Mouse (Mus musculus) forebrain, postnatal 0 days (tissue): Measurements from ENCODE around the gene Trem1. TPM values are rescaled to one million over a fixed set of nuclear protein-coding genes. Genes with fewer than 3 reads are reported as not detected.

Experiments used
- ATAC-seq: fragments of 200-750 bp; cut with Nextera tagmentation; 2 replicates; pipeline ENCODE4 v1.8.0; 2017; ENCODE audit warnings: mild to moderate bottlenecking, moderate library complexity
- DNase-seq: peaks from one replicate; pipeline ENCODE4 v3.0.0-alpha.2; 2015
- H3K27ac ChIP-seq: fragments of 300-500 bp; sonication (generic); 2 replicates; pipeline ENCODE4 v1.5.1; 2014; ENCODE audit warnings: low read depth, mild to moderate bottlenecking, antibody characterized with exemption, low read length, moderate library complexity, mixed read lengths
- H3K27me3 ChIP-seq: fragments of 300-500 bp; sonication (generic); 2 replicates; pipeline ENCODE4 v1.6.1; 2014; ENCODE audit warnings: mild to moderate bottlenecking, low read length, mixed read lengths; ENCODE audit not compliant: insufficient read depth
- H3K36me3 ChIP-seq: fragments of 300-500 bp; sonication (generic); 2 replicates; pipeline ENCODE4 v1.6.1; 2014; ENCODE audit warnings: mild to moderate bottlenecking, moderate library complexity; ENCODE audit not compliant: insufficient read depth
- H3K4me1 ChIP-seq: fragments of 300-500 bp; sonication (generic); 2 replicates; pipeline ENCODE4 v1.6.1; 2014; ENCODE audit warnings: antibody characterized with exemption; ENCODE audit not compliant: insufficient read depth
- H3K4me2 ChIP-seq: fragments of 300-500 bp; sonication (generic); 2 replicates; pipeline ENCODE4 v1.6.1; 2014; ENCODE audit warnings: low read depth, mild to moderate bottlenecking, moderate library complexity
- H3K4me3 ChIP-seq: fragments of 300-500 bp; sonication (generic); 2 replicates; pipeline ENCODE4 v1.5.1; 2014; ENCODE audit warnings: low read depth, low read length, mixed read lengths
- H3K9ac ChIP-seq: fragments of 300-500 bp; sonication (generic); 2 replicates; pipeline ENCODE4 v1.6.1; 2014; ENCODE audit warnings: mild to moderate bottlenecking
- H3K9me3 ChIP-seq: fragments of 300-500 bp; sonication (generic); 2 replicates; pipeline ENCODE4 v1.6.1; 2016; ENCODE audit warnings: low read length
- CTCF ChIP-seq: sonication (generic); IDR thresholded peaks from 2 replicates; pipeline ENCODE4 v1.5.1; 2016; ENCODE audit warnings: antibody characterized with exemption, control low read depth, low read depth
- WGBS: fragments of 180-500 bp; shearing (Covaris S2); extraction: QIAGEN DNeasy Blood & Tissue Kit; methylation state at CpG from one replicate; pipeline ENCODE4 v1.1.7; 2014; 5-methylcytosine and 5-hydroxymethylcytosine counted together
- polyA plus RNA-seq: library from polyadenylated mRNA; unstranded; fragments of >200 nt; fragmentation: Nextera tagmentation; extraction: Ambion mirVana; gene quantifications from 2 replicates; pipeline ENCODE4 v1.2.1, GENCODE M21; 2015
- total RNA-seq: library from RNA; depleted of rRNA; stranded (reverse); fragments of >200 nt; gene quantifications from 2 replicates; pipeline ENCODE4 v1.2.3, GENCODE M21; 2014

Gene Trem1
- total and polyA plus RNA-seq, 2 experiments from 2014 or later = 0.08 to 0.24 TPM

DNA sequence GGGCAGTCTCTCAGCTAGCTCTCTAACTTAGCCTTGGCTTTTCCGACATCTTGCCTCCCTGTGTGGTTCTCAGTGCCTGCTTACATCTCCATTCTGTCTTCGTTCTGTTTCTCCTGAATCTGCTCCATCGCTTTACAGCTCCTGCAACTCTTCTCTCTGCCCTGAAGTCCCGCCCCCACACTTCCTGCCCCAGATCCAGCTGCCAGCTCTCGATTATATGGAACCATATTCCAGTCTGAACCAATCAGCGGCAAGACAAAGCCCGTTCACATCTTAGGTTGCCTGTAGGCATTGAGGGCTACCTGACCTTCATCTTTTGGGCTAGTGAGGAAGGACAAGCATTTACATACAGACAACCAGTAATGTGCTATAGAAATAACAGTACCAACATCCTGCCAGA is 18.1 kb downstream of the Trem1 start:
- Histone ChIP-seq H3K4me2 (no peak overlapping the region), H3K9me3 (no peaks in the 10 kb centered on the region), H3K4me1 (no peaks in the 10 kb centered on the region), H3K27me3 (no peaks in the 10 kb centered on the region), H3K27ac (no peak overlapping the region), H3K4me3 (no peak overlapping the region), H3K36me3 (no peaks in the 10 kb centered on the region), H3K9ac (no peak overlapping the region)
- 92% methylated on average over 7 of the region's 7 CpGs for WGBS
- TF ChIP-seq CTCF = no peak
- DNase-seq (no peak), ATAC-seq (no peak)

DNA sequence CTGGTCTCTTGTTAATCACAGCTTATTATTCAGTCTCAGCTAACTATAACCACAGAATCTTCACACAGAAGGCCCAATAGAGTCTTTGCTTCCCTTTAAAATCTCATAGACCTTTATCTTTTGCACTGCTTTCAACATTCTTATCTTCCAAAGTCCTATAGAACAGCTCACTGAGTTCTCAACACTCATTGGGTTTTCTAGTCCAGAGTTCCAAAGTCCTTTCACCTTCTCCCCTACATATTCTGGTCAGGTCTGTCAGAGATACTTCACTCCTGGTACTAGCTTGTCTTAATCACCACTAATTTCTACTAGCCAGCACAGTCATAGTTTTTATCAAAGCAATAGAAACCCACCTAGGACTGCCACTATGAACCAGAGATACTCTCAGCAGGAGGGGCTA is 24.0 kb downstream of the Trem1 start:
- no peaks in the 10 kb centered on the region for H3K36me3 ChIP-seq
- H3K27ac ChIP-seq = no peak overlapping the region
- no peak overlapping the region for H3K4me3 ChIP-seq
- H3K9me3 ChIP-seq = peaks cover 8% of the 10 kb centered on the region; the same call in 1 of the 2 replicates
- no peak for DNase-seq
- no peak for ATAC-seq
- no peaks in the 10 kb centered on the region for H3K27me3 ChIP-seq
- H3K9ac ChIP-seq = no peak overlapping the region
- TF ChIP-seq CTCF = no peak
- no peaks in the 10 kb centered on the region for H3K4me1 ChIP-seq
- H3K4me2 ChIP-seq = no peak overlapping the region

DNA sequence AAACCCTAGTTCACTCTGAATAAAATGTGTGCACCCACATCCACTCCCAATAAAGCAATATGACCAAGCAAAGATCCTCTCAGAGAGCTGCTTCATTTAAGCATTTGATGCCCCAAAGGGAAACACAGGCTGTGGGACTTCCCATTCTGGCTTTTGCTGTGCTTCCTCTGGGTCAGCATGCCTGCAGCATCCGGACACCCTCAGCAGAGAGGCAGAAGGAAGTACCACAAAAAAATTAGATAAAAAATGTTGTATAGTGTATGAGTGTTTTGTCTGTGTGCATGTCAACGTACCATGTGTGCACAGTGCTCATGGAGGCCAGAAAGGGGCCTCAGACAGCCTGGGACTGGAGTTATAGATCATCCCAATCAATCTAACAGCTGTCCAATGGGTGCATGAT is 29.3 kb downstream of the Trem1 start:
- H3K27me3 ChIP-seq = no peaks in the 10 kb centered on the region
- H3K36me3 ChIP-seq = no peaks in the 10 kb centered on the region
- H3K9me3 ChIP-seq = peaks cover 8% of the 10 kb centered on the region; the same call in 1 of the 2 replicates
- no peak overlapping the region for H3K9ac ChIP-seq
- no peak overlapping the region for H3K27ac ChIP-seq
- no peak for DNase-seq
- 81% methylated on average over 2 of the region's 2 CpGs for whole genome bisulfite sequencing
- no peak overlapping the region for H3K4me2 ChIP-seq
- no peak for TF ChIP-seq CTCF
- no peaks in the 10 kb centered on the region for H3K4me1 ChIP-seq
- no peak for ATAC-seq
- H3K4me3 ChIP-seq = no peak overlapping the region

DNA sequence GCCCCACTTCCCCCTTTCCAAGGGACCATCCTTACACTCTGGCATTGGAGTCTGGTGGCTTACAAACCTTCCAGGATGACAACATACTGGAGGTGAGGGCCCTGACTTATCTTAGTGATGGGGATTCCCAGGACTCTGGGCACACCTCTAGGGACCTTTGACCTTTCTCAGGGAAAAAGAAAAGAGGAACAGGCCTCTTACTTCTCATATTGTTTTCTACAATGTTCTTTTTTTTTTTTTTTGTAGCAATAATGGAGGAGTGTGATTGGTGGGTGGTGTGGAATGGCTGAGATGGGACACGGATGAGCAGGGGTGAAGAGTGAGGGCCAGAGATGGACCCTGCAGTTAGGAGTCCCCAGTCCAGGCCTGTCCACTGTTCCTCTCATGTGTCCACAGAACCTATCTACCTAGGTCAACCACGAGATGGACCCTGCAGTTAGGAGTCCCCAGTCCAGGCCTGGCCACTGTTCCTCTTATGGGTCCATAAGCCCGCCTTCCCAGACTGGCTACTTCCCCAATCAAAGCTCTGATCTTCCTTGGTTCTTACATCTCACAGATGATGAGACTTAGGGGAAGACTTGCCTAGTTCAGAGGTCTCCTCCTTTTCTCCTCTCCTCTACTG is 31.3 kb downstream of the Trem1 start, which contains the start of gene Treml4:
Gene Treml4, plus strand, starts transcription at position 555 of the 622 bp plus-strand sequence.
- Histone ChIP-seq H3K4me2 (no peak within 1 kb of the TSS), H3K4me3 (no peak within 1 kb of the TSS), H3K4me1 (no peaks in the 10 kb centered on the region), H3K9me3 (peaks cover 8% of the 10 kb centered on the region; the same call in 1 of the 2 replicates), H3K9ac (no peak within 1 kb of the TSS), H3K36me3 (no peaks in the 10 kb centered on the region), H3K27me3 (no peaks in the 10 kb centered on the region), H3K27ac (no peak within 1 kb of the TSS)
- WGBS = 91% methylated on average over 3 of the region's 3 CpGs
- ATAC-seq (no peak), DNase-seq (no peak)
- TF ChIP-seq CTCF = no peak

DNA sequence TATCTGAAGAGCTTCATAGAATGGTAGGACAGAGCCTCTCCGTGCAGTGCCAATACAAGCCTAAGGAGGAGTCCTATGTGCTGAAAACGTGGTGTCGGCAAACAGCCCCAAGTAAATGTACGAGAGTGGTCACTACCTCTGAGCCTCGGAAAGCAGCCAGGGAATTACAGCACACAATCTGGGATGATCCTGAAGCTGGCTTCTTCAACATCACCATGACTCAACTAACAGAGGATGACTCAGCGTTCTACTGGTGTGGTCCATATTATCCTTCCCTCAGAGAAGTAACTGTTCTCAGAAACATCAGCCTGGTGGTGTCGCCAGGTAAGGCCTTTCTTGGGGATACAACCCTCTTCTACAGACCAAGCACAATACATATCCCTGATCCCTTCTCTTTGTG is 32.1 kb downstream of the Trem1 start:
- Histone ChIP-seq H3K4me2 (no peak overlapping the region), H3K27me3 (no peaks in the 10 kb centered on the region), H3K9ac (no peak overlapping the region), H3K36me3 (no peaks in the 10 kb centered on the region), H3K4me1 (no peaks in the 10 kb centered on the region), H3K27ac (no peak overlapping the region), H3K4me3 (no peak overlapping the region), H3K9me3 (peaks cover 3% of the 10 kb centered on the region; the same call in 1 of the 2 replicates)
- WGBS = 94% methylated on average over 7 of the region's 7 CpGs
- ATAC-seq = no peak
- no peak for DNase-seq
- no peak for TF ChIP-seq CTCF

DNA sequence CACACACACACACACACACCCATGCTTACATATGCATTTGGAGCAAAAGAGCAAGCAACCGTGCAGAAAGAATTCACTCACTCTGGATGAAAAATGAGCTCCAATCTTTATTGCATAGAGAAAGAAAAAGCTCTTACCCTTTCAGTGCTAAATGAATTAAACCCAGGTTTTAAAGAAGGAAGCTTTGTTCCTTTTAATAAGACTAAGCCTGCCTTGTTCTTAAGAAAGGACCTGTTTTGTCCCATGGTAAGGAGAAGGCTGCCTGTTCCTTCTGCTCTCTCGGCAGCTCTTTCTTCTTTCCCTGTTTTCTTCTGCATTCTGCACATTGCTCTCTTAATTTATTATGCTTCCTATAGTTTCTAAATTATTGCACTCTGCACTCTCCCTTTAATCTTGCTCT is 33.6 kb downstream of the Trem1 start:
- Histone ChIP-seq H3K27me3 (no peaks in the 10 kb centered on the region), H3K36me3 (no peaks in the 10 kb centered on the region), H3K4me3 (no peak overlapping the region), H3K27ac (no peak overlapping the region), H3K9ac (no peak overlapping the region), H3K4me1 (no peaks in the 10 kb centered on the region), H3K4me2 (no peak overlapping the region), H3K9me3 (no peaks in the 10 kb centered on the region)
- 3% methylated on average over 2 of the region's 2 CpGs for WGBS
- ATAC-seq = no peak
- DNase-seq = no peak
- TF ChIP-seq CTCF = no peak

DNA sequence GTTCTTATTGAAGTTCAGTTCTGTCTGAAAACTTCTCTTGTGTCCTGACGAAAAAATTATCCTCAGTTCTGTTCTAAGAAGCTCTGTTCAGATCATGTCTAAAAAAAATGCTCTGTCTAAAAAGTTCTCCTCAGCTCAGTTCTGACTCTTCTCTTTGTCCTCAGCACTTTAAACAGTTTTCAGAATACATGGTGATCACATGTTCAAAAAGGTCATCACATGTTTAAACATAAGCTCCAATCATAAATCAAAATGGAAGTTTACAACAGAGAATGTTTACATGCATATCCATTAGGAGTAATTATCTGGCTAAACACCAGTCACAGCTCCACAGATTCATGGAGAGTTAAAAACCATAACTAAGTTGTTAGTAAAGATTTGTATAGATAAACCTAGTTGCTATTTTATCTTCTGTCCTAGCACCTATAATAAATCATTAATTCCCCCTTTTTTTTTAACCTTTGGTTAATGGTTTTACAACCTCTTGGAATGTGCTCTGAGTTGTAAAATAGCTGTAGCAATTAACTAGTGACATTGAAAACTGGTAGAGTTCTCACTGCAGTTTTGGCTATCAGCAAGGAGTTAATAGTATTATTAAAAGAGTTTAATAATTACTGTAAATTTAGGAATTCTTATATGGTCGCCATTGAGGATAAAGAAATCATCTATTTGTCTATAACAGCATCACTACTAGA is 34.2 kb downstream of the Trem1 start:
- Histone ChIP-seq H3K27me3 (no peaks in the 10 kb centered on the region), H3K9ac (no peak overlapping the region), H3K4me1 (no peaks in the 10 kb centered on the region), H3K36me3 (no peaks in the 10 kb centered on the region), H3K4me3 (no peak overlapping the region), H3K4me2 (no peak overlapping the region), H3K27ac (no peak overlapping the region), H3K9me3 (no peaks in the 10 kb centered on the region)
- TF ChIP-seq CTCF = no peak
- no peak for ATAC-seq
- WGBS = 34% methylated on average over 2 of the region's 2 CpGs
- no peak for DNase-seq
